Mouse (Mus musculus): ENCODE data around the gene Grap.

Grap gene

GRCm38 (mm10) chr11:61685119-61685725, 32.2 kb downstream of the Grap start:
- no peak for DNase-seq

GRCm38 (mm10) chr11:61686141-61686540, 33.1 kb downstream of the Grap start:
- DNase-seq = no peak

GRCm38 (mm10) chr11:61686906-61687453, 33.9 kb downstream of the Grap start:
- DNase-seq = no peak

- no peak for DNase-seq
Measured at GRCm38 (mm10) chr11:61687595-61687994, 34.5 kb downstream of the Grap start.

GRCm38 (mm10) chr11:61692996-61693395, 39.9 kb downstream of the Grap start:
- peak; percentile 81 for DNase-seq

- no peak for DNase-seq
Measured at GRCm38 (mm10) chr11:61698852-61699251, 45.8 kb downstream of the Grap start.

GRCm38 (mm10) chr11:61699460-61699859, 46.4 kb downstream of the Grap start:
- no peak for DNase-seq

- DNase-seq = peak; percentile 57
Measured at GRCm38 (mm10) chr11:61699933-61700332, 46.9 kb downstream of the Grap start.

GRCm38 (mm10) chr11:61701696-61702095, 48.6 kb downstream of the Grap start:
- no peak for DNase-seq

- DNase-seq = no peak
Measured at GRCm38 (mm10) chr11:61702494-61702893, 49.4 kb downstream of the Grap start.

GRCm38 (mm10) chr11:61705581-61705980, 52.5 kb downstream of the Grap start:
- DNase-seq = no peak

- DNase-seq = no peak
Measured at GRCm38 (mm10) chr11:61706232-61706631, 53.2 kb downstream of the Grap start.

GRCm38 (mm10) chr11:61708928-61709327, 55.9 kb downstream of the Grap start:
- DNase-seq = no peak

GRCm38 (mm10) chr11:61713157-61713855, 60.2 kb downstream of the Grap start:
- no peak for DNase-seq

- DNase-seq = peak; percentile 80
Measured at GRCm38 (mm10) chr11:61714346-61715117, 61.5 kb downstream of the Grap start.

GRCm38 (mm10) chr11:61715130-61715529, 62.1 kb downstream of the Grap start:
- DNase-seq = peak; percentile 25

- DNase-seq = no peak
Measured at GRCm38 (mm10) chr11:61717990-61718389, 64.9 kb downstream of the Grap start.

GRCm38 (mm10) chr11:61719387-61719786, 66.3 kb downstream of the Grap start:
- DNase-seq = no peak

- no peak for DNase-seq
Measured at GRCm38 (mm10) chr11:61719826-61720225, 66.8 kb downstream of the Grap start.

- DNase-seq = no peak
Measured at GRCm38 (mm10) chr11:61720636-61721035, 67.6 kb downstream of the Grap start, which contains the start of gene Slc5a10. Slc5a10 (minus strand) TSS chr11:61720826.

GRCm38 (mm10) chr11:61722077-61722476, 69.0 kb downstream of the Grap start:
- DNase-seq = no peak

Data from cerebellum, adult 9-11 months (tissue).